Mouse (Mus musculus): ENCODE measurements around the gene Numa1. TPM values are rescaled to one million over a fixed set of nuclear protein-coding genes. Genes with fewer than 3 reads are reported as not detected.
A peak's percentile ranks its signal among the peaks of the same experiment; 100 is the strongest.

Numa1 gene
- polyA plus RNA-seq, 1 experiment from 2014 or later = 64.3 TPM

DNA sequence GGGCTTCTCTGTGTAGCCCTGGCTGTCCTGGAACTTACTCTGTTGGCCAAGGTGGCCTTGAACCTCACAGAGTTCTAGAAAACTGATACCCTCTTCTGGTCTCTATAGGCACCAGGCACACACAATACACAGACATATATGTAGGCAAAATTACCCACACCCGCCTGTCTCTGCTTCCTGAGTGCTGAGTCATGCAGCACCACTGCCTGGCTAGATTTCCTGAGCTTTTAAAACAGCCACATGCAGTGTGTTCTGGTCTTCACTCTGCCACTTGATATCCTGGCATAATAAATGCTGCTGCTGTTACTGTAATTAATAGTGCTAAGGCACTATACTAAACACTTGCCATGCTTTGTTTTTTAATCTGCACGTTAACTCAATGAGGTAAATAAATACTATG is 31.7 kb downstream of the Numa1 start:
- Histone ChIP-seq H3K4me1 (ENCODE audit: control insufficient read depth, insufficient read depth, low read length) (peaks cover 6% of the 10 kb centered on the region; the same call in 1 of the 2 replicates), H3K4me2 (ENCODE audit: low read depth, low read length) (no peak overlapping the region), H3K9me3 (replicated peaks; ENCODE audit: control insufficient read depth, low read length) (no peaks in the 10 kb centered on the region), H3K36me3 (ENCODE audit: control insufficient read depth, insufficient read depth, low read length) (no peaks in the 10 kb centered on the region), H3K4me3 (replicated peaks; ENCODE audit: low read length) (no peak overlapping the region), H3K9ac (ENCODE audit: low read length) (no peak overlapping the region), H3K27me3 (ENCODE audit: control insufficient read depth, insufficient read depth, low read length) (no peaks in the 10 kb centered on the region), H3K27ac (ENCODE audit: low read length) (no peak overlapping the region)
- 52% methylated on average over 2 of the region's 2 CpGs for WGBS
- ATAC-seq (ENCODE audit: insufficient read depth, low FRiP score) = no peak

DNA sequence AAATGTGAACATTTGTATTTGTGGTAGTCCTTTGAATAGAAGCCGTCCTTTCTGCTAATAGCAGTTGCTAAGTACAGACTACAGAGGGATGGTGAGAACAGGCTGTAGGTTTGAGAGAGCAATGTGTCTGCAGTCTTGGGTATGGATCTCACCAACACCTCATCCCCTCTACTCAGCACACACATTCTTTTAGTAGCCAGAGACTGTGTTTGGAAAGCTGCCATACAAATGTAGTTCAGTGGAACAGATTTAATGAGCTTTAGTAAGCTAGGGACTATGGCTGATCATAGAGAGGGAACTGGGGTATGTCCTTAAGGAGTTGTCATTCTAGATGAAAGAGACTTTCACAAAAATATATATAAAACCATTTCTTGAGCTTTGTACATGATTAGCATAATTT is 33.3 kb downstream of the Numa1 start:
- 67% methylated on average over 1 of the region's 1 CpGs for WGBS
- no peak overlapping the region for H3K27ac ChIP-seq (ENCODE audit: low read length)
- no peaks in the 10 kb centered on the region for H3K9me3 ChIP-seq (replicated peaks; ENCODE audit: control insufficient read depth, low read length)

DNA sequence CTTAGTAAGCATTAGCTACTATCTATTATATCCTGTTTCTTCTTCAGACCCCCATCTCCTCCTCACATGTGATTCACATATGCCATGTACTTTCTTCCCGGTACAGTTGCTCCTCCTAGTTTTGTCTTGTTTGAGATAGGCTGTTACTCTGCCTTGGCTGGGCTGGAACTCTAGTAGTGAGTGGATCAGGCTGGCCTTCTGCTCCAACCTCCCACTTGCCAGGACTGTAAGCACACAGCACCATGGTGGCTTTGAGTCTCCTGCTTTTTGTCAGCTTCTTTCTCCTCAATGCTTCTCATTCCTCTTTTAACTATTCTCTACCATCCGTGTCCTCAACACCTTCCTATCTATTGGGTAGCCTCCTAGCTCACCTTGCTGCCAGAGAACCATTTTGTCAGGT is 34.8 kb downstream of the Numa1 start:
- Histone ChIP-seq H3K27me3 (ENCODE audit: control insufficient read depth, insufficient read depth, low read length) (no peaks in the 10 kb centered on the region), H3K9ac (ENCODE audit: low read length) (peak overlapping the region; percentile 7), H3K9me3 (replicated peaks; ENCODE audit: control insufficient read depth, low read length) (no peaks in the 10 kb centered on the region), H3K4me3 (replicated peaks; ENCODE audit: low read length) (no peak overlapping the region), H3K4me2 (ENCODE audit: low read depth, low read length) (no peak overlapping the region), H3K27ac (ENCODE audit: low read length) (peak overlapping the region; percentile 56), H3K36me3 (ENCODE audit: control insufficient read depth, insufficient read depth, low read length) (no peaks in the 10 kb centered on the region), H3K4me1 (ENCODE audit: control insufficient read depth, insufficient read depth, low read length) (peaks cover 28% of the 10 kb centered on the region)
- WGBS = 53% methylated on average over 2 of the region's 2 CpGs
- no peak for ATAC-seq (ENCODE audit: insufficient read depth, low FRiP score)

More for the DNA sequence above, 33.3 kb downstream of the Numa1 start:
- Histone ChIP-seq H3K27me3 (ENCODE audit: control insufficient read depth, insufficient read depth, low read length) (no peaks in the 10 kb centered on the region), H3K4me3 (replicated peaks; ENCODE audit: low read length) (no peak overlapping the region), H3K9ac (ENCODE audit: low read length) (no peak overlapping the region), H3K4me2 (ENCODE audit: low read depth, low read length) (no peak overlapping the region), H3K36me3 (ENCODE audit: control insufficient read depth, insufficient read depth, low read length) (no peaks in the 10 kb centered on the region), H3K4me1 (ENCODE audit: control insufficient read depth, insufficient read depth, low read length) (peaks cover 17% of the 10 kb centered on the region)
- no peak for ATAC-seq (ENCODE audit: insufficient read depth, low FRiP score)

DNA sequence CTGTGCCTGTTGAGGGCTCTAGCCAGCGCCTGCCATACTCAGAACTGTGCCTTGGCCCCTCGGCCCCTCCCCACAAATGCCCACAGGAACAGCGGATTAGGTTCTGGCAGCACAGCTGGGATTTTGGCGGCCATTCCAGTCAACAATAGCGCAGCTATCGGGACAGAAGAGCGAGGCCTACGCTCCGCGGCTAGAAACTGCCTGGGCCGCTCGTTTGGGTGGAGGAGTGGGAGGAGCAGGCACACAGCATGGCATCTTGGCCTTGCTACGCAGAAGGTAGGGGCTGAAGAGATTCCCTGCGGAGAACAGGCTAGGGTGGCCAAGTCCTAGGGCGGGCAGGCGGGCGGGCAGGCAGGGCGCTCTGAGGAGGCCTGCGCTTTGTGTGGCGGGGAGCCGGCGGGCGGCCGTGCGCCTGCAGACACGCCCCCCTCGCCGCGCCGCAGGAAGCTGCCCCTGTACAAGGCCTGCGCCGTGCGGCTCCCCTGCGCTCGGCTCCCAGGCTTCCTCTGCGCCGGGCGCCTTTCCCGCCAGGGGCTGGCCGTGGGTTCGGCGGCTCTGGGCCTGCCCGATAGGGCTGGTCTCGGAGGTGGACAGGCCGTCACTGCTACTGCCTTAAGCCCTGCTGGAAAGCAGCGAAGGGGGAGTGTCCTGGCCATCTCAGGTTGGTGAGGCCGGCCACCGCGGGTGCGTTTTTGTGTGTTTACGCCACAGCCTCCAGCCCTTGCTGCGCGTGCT is 36.0 kb downstream of the Numa1 start:
- Histone ChIP-seq H3K9me3 (replicated peaks; ENCODE audit: control insufficient read depth, low read length) (no peaks in the 10 kb centered on the region), H3K4me3 (replicated peaks; ENCODE audit: low read length) (peak overlapping the region; percentile 67), H3K27me3 (ENCODE audit: control insufficient read depth, insufficient read depth, low read length) (no peaks in the 10 kb centered on the region), H3K36me3 (ENCODE audit: control insufficient read depth, insufficient read depth, low read length) (no peaks in the 10 kb centered on the region), H3K27ac (ENCODE audit: low read length) (peak overlapping the region; percentile 99), H3K4me2 (ENCODE audit: low read depth, low read length) (peak overlapping the region; percentile 71), H3K4me1 (ENCODE audit: control insufficient read depth, insufficient read depth, low read length) (peaks cover 34% of the 10 kb centered on the region), H3K9ac (ENCODE audit: low read length) (peak overlapping the region; percentile 83)
- peak; percentile 90 for ATAC-seq (ENCODE audit: insufficient read depth, low FRiP score)
- under 1% methylated on average over 51 of the region's 53 CpGs for WGBS

DNA sequence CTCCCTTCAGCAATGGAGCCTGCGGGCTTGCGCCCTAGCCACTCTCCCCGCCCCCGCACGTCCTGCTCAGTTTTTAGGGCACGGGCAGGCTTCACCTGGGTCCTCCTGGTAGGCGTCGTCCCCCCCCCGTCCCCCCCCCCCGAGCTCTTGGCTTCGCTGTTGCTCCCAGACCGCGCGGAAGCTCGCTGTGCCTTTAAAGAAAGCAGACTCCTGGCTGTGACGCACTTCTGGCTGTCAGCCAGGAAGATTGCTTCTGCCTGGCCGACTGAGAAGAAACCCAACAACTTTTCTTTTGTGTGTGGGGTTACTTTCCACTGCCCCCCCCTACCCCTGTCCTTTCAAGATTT is 36.5 kb downstream of the Numa1 start:
- Histone ChIP-seq H3K27ac (ENCODE audit: low read length) (peak overlapping the region; percentile 99), H3K4me2 (ENCODE audit: low read depth, low read length) (peak overlapping the region; percentile 71), H3K9ac (ENCODE audit: low read length) (peak overlapping the region; percentile 83), H3K9me3 (replicated peaks; ENCODE audit: control insufficient read depth, low read length) (no peaks in the 10 kb centered on the region), H3K27me3 (ENCODE audit: control insufficient read depth, insufficient read depth, low read length) (no peaks in the 10 kb centered on the region), H3K4me3 (replicated peaks; ENCODE audit: low read length) (peak overlapping the region; percentile 67), H3K4me1 (ENCODE audit: control insufficient read depth, insufficient read depth, low read length) (peaks cover 38% of the 10 kb centered on the region), H3K36me3 (ENCODE audit: control insufficient read depth, insufficient read depth, low read length) (no peaks in the 10 kb centered on the region)
- under 1% methylated on average over 17 of the region's 17 CpGs for WGBS
- ATAC-seq (ENCODE audit: insufficient read depth, low FRiP score) = peak; percentile 76

DNA sequence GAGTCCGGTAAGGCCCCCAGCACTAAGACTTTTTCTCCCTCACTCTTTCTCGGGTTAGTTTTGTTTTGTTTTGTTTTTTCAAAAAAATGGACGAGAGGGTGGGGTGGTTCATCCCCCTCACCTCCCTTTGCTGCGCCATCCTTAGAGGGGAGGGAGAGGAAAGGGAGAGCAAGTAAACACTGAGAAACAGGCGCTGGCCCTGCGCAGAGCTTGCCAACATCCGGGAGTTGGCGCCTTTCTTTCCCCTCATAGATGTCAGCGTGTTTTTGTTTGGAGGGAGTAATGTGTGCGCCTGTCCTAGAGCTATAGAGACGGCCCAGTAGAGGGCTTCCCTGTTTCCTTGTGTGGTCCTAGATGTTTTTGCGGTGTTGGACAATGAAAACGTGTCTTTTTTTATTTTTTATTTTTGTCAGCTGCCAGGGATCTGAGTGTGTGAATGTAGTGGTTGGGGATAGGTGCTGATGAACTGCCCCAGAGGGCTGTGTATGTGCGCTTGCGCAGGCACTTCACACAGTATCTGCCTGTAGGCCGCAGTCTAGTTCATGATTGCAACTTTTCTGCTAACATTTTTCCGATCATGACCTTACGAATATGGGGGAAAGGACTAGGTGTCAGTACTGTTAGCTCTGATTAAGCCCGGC is 37.0 kb downstream of the Numa1 start:
- H3K9ac ChIP-seq (ENCODE audit: low read length) = peak overlapping the region; percentile 83
- H3K36me3 ChIP-seq (ENCODE audit: control insufficient read depth, insufficient read depth, low read length) = no peaks in the 10 kb centered on the region
- H3K4me3 ChIP-seq (replicated peaks; ENCODE audit: low read length) = peak overlapping the region; percentile 67
- no peaks in the 10 kb centered on the region for H3K9me3 ChIP-seq (replicated peaks; ENCODE audit: control insufficient read depth, low read length)
- H3K4me2 ChIP-seq (ENCODE audit: low read depth, low read length) = peak overlapping the region; percentile 71
- peak overlapping the region; percentile 99 for H3K27ac ChIP-seq (ENCODE audit: low read length)
- 1% methylated on average over 19 of the region's 19 CpGs for WGBS
- H3K4me1 ChIP-seq (ENCODE audit: control insufficient read depth, insufficient read depth, low read length) = peaks cover 38% of the 10 kb centered on the region
- no peaks in the 10 kb centered on the region for H3K27me3 ChIP-seq (ENCODE audit: control insufficient read depth, insufficient read depth, low read length)
- peak; percentile 63 for ATAC-seq (ENCODE audit: insufficient read depth, low FRiP score)

DNA sequence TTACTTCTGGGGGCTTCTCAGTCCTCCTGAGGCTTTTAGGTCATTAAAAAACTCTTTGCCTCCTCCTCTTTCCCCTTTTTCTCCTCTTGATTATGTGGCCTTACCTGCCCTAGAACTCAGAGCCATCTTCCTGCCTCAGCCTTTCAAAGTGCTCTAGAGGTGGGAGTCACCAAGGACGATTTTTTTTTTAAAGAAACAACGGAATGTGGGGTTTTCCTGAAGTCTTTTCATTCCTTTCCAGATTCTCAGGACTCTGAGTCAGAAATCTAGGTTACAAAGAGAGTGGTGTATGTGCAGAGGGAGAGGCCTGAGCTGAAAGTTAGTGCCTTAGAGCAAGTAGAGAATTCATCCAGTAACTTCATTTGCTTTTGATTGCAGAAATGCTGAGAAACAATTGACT is 37.8 kb downstream of the Numa1 start:
- peak overlapping the region; percentile 71 for H3K4me2 ChIP-seq (ENCODE audit: low read depth, low read length)
- WGBS = 33% methylated on average over 2 of the region's 2 CpGs
- ATAC-seq (ENCODE audit: insufficient read depth, low FRiP score) = no peak
- H3K27ac ChIP-seq (ENCODE audit: low read length) = peak overlapping the region; percentile 99
- peak overlapping the region; percentile 67 for H3K4me3 ChIP-seq (replicated peaks; ENCODE audit: low read length)
- no peaks in the 10 kb centered on the region for H3K9me3 ChIP-seq (replicated peaks; ENCODE audit: control insufficient read depth, low read length)
- peak overlapping the region; percentile 83 for H3K9ac ChIP-seq (ENCODE audit: low read length)
- H3K27me3 ChIP-seq (ENCODE audit: control insufficient read depth, insufficient read depth, low read length) = no peaks in the 10 kb centered on the region
- H3K4me1 ChIP-seq (ENCODE audit: control insufficient read depth, insufficient read depth, low read length) = peaks cover 38% of the 10 kb centered on the region
- H3K36me3 ChIP-seq (ENCODE audit: control insufficient read depth, insufficient read depth, low read length) = no peaks in the 10 kb centered on the region

DNA sequence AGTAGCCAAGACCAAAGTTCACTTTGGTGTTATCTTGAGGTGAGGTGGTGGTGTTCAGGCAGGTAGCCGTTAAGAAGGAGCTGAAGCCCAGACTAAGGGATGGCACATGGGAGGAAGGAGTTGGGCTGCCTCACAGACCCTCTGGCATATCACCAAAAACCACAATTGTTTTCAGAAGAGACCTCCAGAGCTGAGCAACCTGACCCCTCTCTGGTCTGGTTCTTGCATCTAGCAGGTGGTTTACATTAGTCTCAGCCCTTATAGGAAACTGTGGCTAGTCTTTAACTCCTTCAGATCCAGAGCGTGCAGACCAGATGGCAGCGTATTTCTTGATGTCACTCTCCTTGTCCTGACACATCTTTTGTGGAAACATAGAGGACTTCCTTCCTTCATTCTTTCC is 39.8 kb downstream of the Numa1 start:
- H3K27ac ChIP-seq (ENCODE audit: low read length) = 0 out of 2 replicates have a peak overlapping the region, but pooled peaks have one; percentile 5
- no peak overlapping the region for H3K9ac ChIP-seq (ENCODE audit: low read length)
- no peak overlapping the region for H3K4me3 ChIP-seq (replicated peaks; ENCODE audit: low read length)
- H3K36me3 ChIP-seq (ENCODE audit: control insufficient read depth, insufficient read depth, low read length) = no peaks in the 10 kb centered on the region
- no peaks in the 10 kb centered on the region for H3K9me3 ChIP-seq (replicated peaks; ENCODE audit: control insufficient read depth, low read length)
- H3K4me2 ChIP-seq (ENCODE audit: low read depth, low read length) = no peak overlapping the region
- no peak for ATAC-seq (ENCODE audit: insufficient read depth, low FRiP score)
- peaks cover 36% of the 10 kb centered on the region for H3K4me1 ChIP-seq (ENCODE audit: control insufficient read depth, insufficient read depth, low read length)
- H3K27me3 ChIP-seq (ENCODE audit: control insufficient read depth, insufficient read depth, low read length) = no peaks in the 10 kb centered on the region
- 49% methylated on average over 3 of the region's 3 CpGs for WGBS

DNA sequence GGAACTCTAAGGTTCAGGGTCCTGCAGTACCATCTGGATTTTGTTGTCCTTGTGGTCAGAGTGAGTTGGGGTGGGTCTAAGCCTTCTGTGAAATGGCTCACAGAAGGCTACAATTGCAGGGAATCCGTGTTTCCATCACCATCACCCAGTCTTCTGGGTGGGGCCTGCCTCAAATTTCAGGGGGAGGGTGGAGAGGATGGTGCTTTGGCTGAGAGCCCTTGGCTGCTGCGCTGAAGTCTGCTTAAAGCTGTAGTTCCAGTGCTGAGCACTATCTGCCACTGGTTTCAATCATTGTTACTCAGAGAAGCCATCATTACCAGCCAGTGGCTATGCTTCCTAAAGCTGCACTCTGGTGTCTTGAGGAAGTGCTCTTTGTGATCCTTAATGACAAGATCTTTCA is 40.6 kb downstream of the Numa1 start:
- H3K9ac ChIP-seq (ENCODE audit: low read length) = no peak overlapping the region
- peak overlapping the region; percentile 4; the same call in 1 of the 2 replicates for H3K27ac ChIP-seq (ENCODE audit: low read length)
- 27% methylated on average over 2 of the region's 2 CpGs for WGBS
- no peaks in the 10 kb centered on the region for H3K27me3 ChIP-seq (ENCODE audit: control insufficient read depth, insufficient read depth, low read length)
- no peak overlapping the region for H3K4me3 ChIP-seq (replicated peaks; ENCODE audit: low read length)
- H3K4me2 ChIP-seq (ENCODE audit: low read depth, low read length) = no peak overlapping the region
- H3K4me1 ChIP-seq (ENCODE audit: control insufficient read depth, insufficient read depth, low read length) = peaks cover 31% of the 10 kb centered on the region
- no peaks in the 10 kb centered on the region for H3K9me3 ChIP-seq (replicated peaks; ENCODE audit: control insufficient read depth, low read length)
- ATAC-seq (ENCODE audit: insufficient read depth, low FRiP score) = no peak
- no peaks in the 10 kb centered on the region for H3K36me3 ChIP-seq (ENCODE audit: control insufficient read depth, insufficient read depth, low read length)

Data from stomach, embryonic 16.5 days (tissue).